Mouse (Mus musculus): Measurements from ENCODE around the gene C530025M09Rik. TPM values are rescaled to one million over a fixed set of nuclear protein-coding genes. Genes with fewer than 3 reads are reported as not detected.

C530025M09Rik gene
- polyA plus RNA-seq, 1 experiment = not detected

- no peaks in the 10 kb centered on the region for H3K4me1 ChIP-seq
- H3K27me3 ChIP-seq (replicated peaks) = no peaks in the 10 kb centered on the region
- H3K9me3 ChIP-seq = peaks cover 5% of the 10 kb centered on the region; the same call in 1 of the 2 replicates
- no peaks in the 10 kb centered on the region for H3K36me3 ChIP-seq (replicated peaks; ENCODE audit: low read length)
- no peak for TF ChIP-seq FLI1 (IDR thresholded peaks at IDR 0.05; ENCODE audit: low read length)
- no peak for TF ChIP-seq GATA1 (IDR thresholded peaks at IDR 0.05; ENCODE audit: borderline replicate concordance, low read length)
- no peak overlapping the region for H3K4me3 ChIP-seq (replicated peaks)
Observed at GRCm38 (mm10) chr2:149812899-149813298, 18.1 kb downstream of the C530025M09Rik start.

DNA sequence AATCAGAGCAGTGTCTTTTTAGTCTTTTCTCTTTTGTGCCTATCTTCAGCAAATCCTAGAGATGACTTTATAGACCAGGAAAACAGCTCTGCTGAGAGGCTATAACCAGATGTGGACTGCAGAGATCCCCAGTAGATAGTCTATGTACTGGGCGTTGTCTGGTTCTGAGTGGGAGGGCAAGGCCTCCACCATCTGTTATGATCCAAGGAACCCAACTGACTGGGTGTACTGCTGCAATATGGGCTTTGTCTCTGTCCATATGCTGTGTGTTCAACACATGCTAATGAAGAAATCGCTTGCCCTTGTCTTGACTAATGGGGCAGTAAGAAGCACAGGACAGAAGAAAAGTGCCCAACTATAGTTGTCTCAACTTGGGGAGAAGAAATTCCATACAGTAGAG is 25.8 kb downstream of the C530025M09Rik start:
- TF ChIP-seq GATA1 (IDR thresholded peaks at IDR 0.05; ENCODE audit: borderline replicate concordance, low read length) (no peak), FLI1 (IDR thresholded peaks at IDR 0.05; ENCODE audit: low read length) (no peak)
- H3K4me1 ChIP-seq = no peaks in the 10 kb centered on the region
- no peaks in the 10 kb centered on the region for H3K27me3 ChIP-seq (replicated peaks)
- H3K4me3 ChIP-seq (replicated peaks) = no peak overlapping the region
- H3K9me3 ChIP-seq = peaks cover 9% of the 10 kb centered on the region; the same call in 1 of the 2 replicates
- no peaks in the 10 kb centered on the region for H3K36me3 ChIP-seq (replicated peaks; ENCODE audit: low read length)

- H3K36me3 ChIP-seq (replicated peaks; ENCODE audit: low read length) = no peaks in the 10 kb centered on the region
- no peak for TF ChIP-seq GATA1 (IDR thresholded peaks at IDR 0.05; ENCODE audit: borderline replicate concordance, low read length)
- no peak for TF ChIP-seq FLI1 (IDR thresholded peaks at IDR 0.05; ENCODE audit: low read length)
- H3K4me3 ChIP-seq (replicated peaks) = no peak overlapping the region
- no peaks in the 10 kb centered on the region for H3K27me3 ChIP-seq (replicated peaks)
- peaks cover 9% of the 10 kb centered on the region; the same call in 1 of the 2 replicates for H3K9me3 ChIP-seq
- no peaks in the 10 kb centered on the region for H3K4me1 ChIP-seq
Observed at GRCm38 (mm10) chr2:149804599-149805140, 26.3 kb downstream of the C530025M09Rik start.

DNA sequence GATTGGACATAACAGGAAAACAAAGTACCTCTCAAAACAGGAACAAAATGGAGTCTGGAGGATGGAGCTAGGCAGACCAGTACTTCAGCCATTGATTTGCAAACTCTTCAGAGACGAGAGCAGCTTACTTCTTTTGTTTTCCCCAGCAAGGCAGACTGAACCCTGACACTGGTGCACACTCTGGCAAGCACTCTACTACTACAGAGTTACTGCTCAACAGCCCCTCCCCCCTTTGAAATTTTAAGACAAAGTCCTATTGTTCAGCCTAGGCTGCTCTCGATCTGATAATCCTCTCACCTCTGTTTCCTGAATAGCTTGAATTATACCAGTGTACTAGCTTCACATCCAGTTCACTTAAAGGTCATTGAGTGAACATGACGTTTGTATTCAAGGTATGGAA is 32.4 kb downstream of the C530025M09Rik start:
- Histone ChIP-seq H3K36me3 (replicated peaks; ENCODE audit: low read length) (no peaks in the 10 kb centered on the region), H3K9me3 (peaks cover 8% of the 10 kb centered on the region; the same call in 1 of the 2 replicates), H3K27me3 (replicated peaks) (no peaks in the 10 kb centered on the region), H3K4me3 (replicated peaks) (no peak overlapping the region), H3K4me1 (no peaks in the 10 kb centered on the region)
- TF ChIP-seq FLI1 (IDR thresholded peaks at IDR 0.05; ENCODE audit: low read length) = no peak
- no peak for TF ChIP-seq GATA1 (IDR thresholded peaks at IDR 0.05; ENCODE audit: borderline replicate concordance, low read length)

Other genes with a start within 250 kb of the C530025M09Rik start
- gene Syndig1, start 2.0 kb downstream of the C530025M09Rik start, polyA plus RNA-seq (2012; ENCODE audit: insufficient read depth, low replicate concordance) = not detected in 2 replicates

Measured in megakaryocyte, embryonic 14.5 days (primary cell).